Mouse (Mus musculus) heart, postnatal 0 days (tissue): ENCODE results near the gene Fgfr2. TPM values are rescaled to one million over a fixed set of nuclear protein-coding genes. Genes with fewer than 3 reads are reported as not detected.

Experiments used
- ATAC-seq: fragments of 200-750 bp; cut with Nextera tagmentation; 2 replicates; pipeline ENCODE4 v1.8.0; 2017; ENCODE audit warnings: low read depth, moderate number of reproducible peaks, moderate library complexity; ENCODE audit not compliant: insufficient read depth
- DNase-seq: peaks from one replicate; pipeline ENCODE4 v3.0.0-alpha.2; 2016; ENCODE audit warnings: low spot score
- H3K27ac ChIP-seq: fragments of 300-500 bp; sonication (generic); 2 replicates; pipeline ENCODE4 v1.5.1; 2014; ENCODE audit warnings: low read depth, mild to moderate bottlenecking
- H3K27me3 ChIP-seq: fragments of 300-500 bp; sonication (generic); 2 replicates; pipeline ENCODE4 v1.6.1; 2014; ENCODE audit warnings: low read length, mixed read lengths; ENCODE audit not compliant: control insufficient read depth, insufficient read depth
- H3K36me3 ChIP-seq: fragments of 300-500 bp; sonication (generic); replicated peaks from 2 replicates; pipeline ENCODE4 v1.6.1; 2014; ENCODE audit warnings: low read length, mixed read lengths; ENCODE audit not compliant: control insufficient read depth, insufficient read depth
- H3K4me1 ChIP-seq: fragments of 300-500 bp; sonication (generic); 2 replicates; pipeline ENCODE4 v1.6.1; 2014; ENCODE audit warnings: antibody characterized with exemption; ENCODE audit not compliant: control insufficient read depth, insufficient read depth
- H3K4me2 ChIP-seq: fragments of 300-500 bp; sonication (generic); 2 replicates; pipeline ENCODE4 v1.6.1; 2014; ENCODE audit warnings: low read depth, mild to moderate bottlenecking, low read length, moderate library complexity
- H3K4me3 ChIP-seq: fragments of 300-500 bp; sonication (generic); 2 replicates; pipeline ENCODE4 v1.5.1; 2014; ENCODE audit warnings: low read depth, low read length
- H3K9ac ChIP-seq: fragments of 300-500 bp; sonication (generic); replicated peaks from 2 replicates; pipeline ENCODE4 v1.6.1; 2014; ENCODE audit warnings: low read depth, low read length, mixed read lengths
- H3K9me3 ChIP-seq: fragments of 300-500 bp; sonication (generic); replicated peaks from 2 replicates; pipeline ENCODE4 v1.6.1; 2016; ENCODE audit warnings: low read length; ENCODE audit not compliant: control insufficient read depth
- CTCF ChIP-seq: IDR thresholded peaks from 2 replicates; pipeline ENCODE4 v1.5.1; 2016; ENCODE audit warnings: antibody characterized with exemption, control low read depth, low read depth
- EP300 ChIP-seq: IDR thresholded peaks from 2 replicates; pipeline ENCODE4 v1.6.1; 2016; ENCODE audit warnings: antibody characterized with exemption, low read depth
- WGBS: fragments of 180-500 bp; shearing (Covaris S2); extraction: QIAGEN DNeasy Blood & Tissue Kit; methylation state at CpG from one replicate; pipeline ENCODE4 v1.1.7; 2014; 5-methylcytosine and 5-hydroxymethylcytosine counted together
- polyA plus RNA-seq: library from polyadenylated mRNA; unstranded; fragments of >200 nt; fragmentation: Nextera tagmentation; extraction: Ambion mirVana; gene quantifications from 2 replicates; pipeline ENCODE4 v1.2.1, GENCODE M21; 2015
- total RNA-seq: library from RNA; depleted of rRNA; stranded (reverse); fragments of >200 nt; gene quantifications from 2 replicates; pipeline ENCODE4 v1.2.3, GENCODE M21; 2014; ENCODE audit warnings: low replicate concordance

The Fgfr2 gene
- total and polyA plus RNA-seq, 2 experiments from 2014 or later: 3.8 to 11.5 TPM

- Histone ChIP-seq H3K27me3 (no peaks in the 10 kb centered on the region), H3K4me3 (no peak overlapping the region), H3K4me2 (no peak overlapping the region), H3K9ac (no peak overlapping the region), H3K9me3 (no peaks in the 10 kb centered on the region), H3K36me3 (no peaks in the 10 kb centered on the region), H3K4me1 (no peaks in the 10 kb centered on the region), H3K27ac (no peak overlapping the region)
- no peak for DNase-seq
- no peak for TF ChIP-seq EP300
- 71% methylated on average over 15 of the region's 15 CpGs for WGBS
- ATAC-seq: no peak
Observed at GRCm38 (mm10) chr7:132145227-132145800, 977.8 kb downstream of the Fgfr2 start.

DNA sequence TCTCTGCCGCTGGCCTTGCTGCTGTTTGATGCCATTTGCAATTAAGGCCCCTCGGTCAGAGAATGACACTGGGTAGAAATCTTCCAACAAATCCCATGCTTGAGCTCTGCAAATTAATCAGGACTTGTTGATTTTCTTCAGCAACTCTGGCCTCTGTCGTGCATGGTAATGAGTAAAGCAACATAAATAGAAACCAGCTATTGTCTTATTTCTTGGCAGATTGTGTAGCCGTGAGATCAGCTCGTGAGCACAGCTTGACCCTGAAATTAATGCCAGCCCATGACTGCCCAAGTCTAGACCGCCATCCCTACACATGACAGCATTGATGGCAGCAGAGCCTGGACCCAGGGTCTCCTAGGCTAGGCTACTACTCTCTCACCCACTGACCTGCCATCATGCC is 994.5 kb downstream of the Fgfr2 start:
- DNase-seq: no peak
- no peaks in the 10 kb centered on the region for H3K36me3 ChIP-seq
- 69% methylated on average over 6 of the region's 6 CpGs for WGBS
- no peaks in the 10 kb centered on the region for H3K27me3 ChIP-seq
- H3K27ac ChIP-seq: no peak overlapping the region
- H3K9ac ChIP-seq: no peak overlapping the region
- H3K4me2 ChIP-seq: no peak overlapping the region
- H3K4me1 ChIP-seq: no peaks in the 10 kb centered on the region
- H3K4me3 ChIP-seq: no peak overlapping the region
- no peak for ATAC-seq
- TF ChIP-seq EP300: no peak
- TF ChIP-seq CTCF: no peak
- 0 out of 2 replicates have a peak, but pooled peaks cover under 1% of the 10 kb centered on the region for H3K9me3 ChIP-seq

- Histone ChIP-seq H3K27ac (no peak overlapping the region), H3K9me3 (no peaks in the 10 kb centered on the region), H3K4me3 (no peak overlapping the region), H3K9ac (no peak overlapping the region), H3K4me1 (no peaks in the 10 kb centered on the region), H3K4me2 (no peak overlapping the region), H3K36me3 (no peaks in the 10 kb centered on the region), H3K27me3 (no peaks in the 10 kb centered on the region)
- no peak for TF ChIP-seq EP300
- TF ChIP-seq CTCF: no peak
- no peak for DNase-seq
- WGBS: 54% methylated on average over 7 of the region's 7 CpGs
- ATAC-seq: no peak
Observed at GRCm38 (mm10) chr7:132124948-132125347, 998.2 kb downstream of the Fgfr2 start.

GRCm38 (mm10) chr7:132123211-132123610 is 999.9 kb downstream of the Fgfr2 start:
- Histone ChIP-seq H3K36me3 (no peaks in the 10 kb centered on the region), H3K4me2 (no peak overlapping the region), H3K9ac (no peak overlapping the region), H3K27ac (no peak overlapping the region), H3K27me3 (no peaks in the 10 kb centered on the region), H3K9me3 (no peaks in the 10 kb centered on the region), H3K4me1 (no peaks in the 10 kb centered on the region), H3K4me3 (no peak overlapping the region)
- no peak for DNase-seq
- TF ChIP-seq CTCF (no peak), EP300 (no peak)
- no peak for ATAC-seq
- WGBS: 31% methylated on average over 7 of the region's 7 CpGs

- H3K9ac ChIP-seq: no peak overlapping the region
- TF ChIP-seq EP300 (no peak), CTCF (no peak)
- no peaks in the 10 kb centered on the region; the same call in 1 of the 2 replicates for H3K27me3 ChIP-seq
- DNase-seq (no peak), ATAC-seq (no peak)
- no peaks in the 10 kb centered on the region for H3K9me3 ChIP-seq
- H3K4me2 ChIP-seq: no peak overlapping the region
- H3K4me3 ChIP-seq: no peak overlapping the region
- WGBS: 78% methylated on average over 4 of the region's 4 CpGs
- no peaks in the 10 kb centered on the region for H3K36me3 ChIP-seq
- H3K4me1 ChIP-seq: no peaks in the 10 kb centered on the region
- H3K27ac ChIP-seq: no peak overlapping the region
Observed at GRCm38 (mm10) chr7:132119817-132120216, 1003.3 kb downstream of the Fgfr2 start.

DNA sequence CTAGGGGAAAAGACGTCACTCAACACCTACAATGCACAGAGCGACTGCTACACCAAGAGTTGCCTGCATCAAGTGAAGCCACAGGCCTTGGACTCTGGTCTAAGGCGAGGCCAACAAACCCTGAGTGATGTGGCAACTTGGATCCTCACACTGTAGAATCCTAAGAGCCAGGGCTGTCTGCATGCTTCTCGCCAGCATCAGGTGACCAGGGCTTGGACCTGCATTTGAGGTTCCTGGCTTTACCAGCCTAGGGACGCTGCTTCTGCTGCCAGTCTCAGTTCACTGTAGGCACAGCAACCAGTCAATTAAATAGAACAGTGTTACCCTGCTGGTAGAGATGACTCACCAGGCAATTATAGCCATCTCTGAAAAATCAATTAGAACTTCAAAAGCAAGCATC is 1011.4 kb downstream of the Fgfr2 start:
- no peaks in the 10 kb centered on the region for H3K9me3 ChIP-seq
- DNase-seq (no peak), ATAC-seq (no peak)
- H3K27ac ChIP-seq: no peak overlapping the region
- H3K4me3 ChIP-seq: no peak overlapping the region
- WGBS: 67% methylated on average over 5 of the region's 5 CpGs
- no peak for TF ChIP-seq CTCF
- TF ChIP-seq EP300: no peak
- H3K9ac ChIP-seq: no peak overlapping the region
- no peaks in the 10 kb centered on the region for H3K36me3 ChIP-seq
- no peak overlapping the region for H3K4me2 ChIP-seq
- no peaks in the 10 kb centered on the region; the same call in 1 of the 2 replicates for H3K27me3 ChIP-seq
- H3K4me1 ChIP-seq: no peaks in the 10 kb centered on the region
